Mouse (Mus musculus): ENCODE measurements around the gene Lhx6. TPM values are rescaled to one million over a fixed set of nuclear protein-coding genes. Genes with fewer than 3 reads are reported as not detected.

Lhx6 gene
- total and polyA plus RNA-seq, 3 experiments, result 1.3 to 3.0 TPM; not detected in 1

DNA sequence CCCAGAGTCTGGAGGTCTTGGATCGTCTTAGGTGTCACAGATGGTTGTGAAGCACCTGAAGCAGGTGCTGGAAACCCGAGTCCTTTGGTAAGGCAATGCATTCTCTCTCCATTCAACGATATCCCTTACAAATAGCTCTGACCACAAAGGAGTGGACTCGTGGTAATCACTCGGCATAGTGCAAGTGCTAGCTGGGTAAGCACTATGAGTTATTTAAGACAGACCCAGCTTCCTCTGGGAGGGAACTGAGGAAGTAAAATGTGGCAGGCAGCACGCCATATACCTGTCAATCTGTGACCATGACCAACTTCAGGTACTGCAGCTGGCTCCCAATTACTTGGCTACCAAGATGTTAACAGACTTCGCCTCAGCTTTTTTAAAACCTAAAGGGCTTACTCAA is 70.3 kb downstream of the Lhx6 start:
- Histone ChIP-seq H3K9ac (ENCODE audit: control insufficient read depth, low read depth, low read length, poor library complexity, severe bottlenecking) (no peak overlapping the region), H3K4me3 (ENCODE audit: control insufficient read depth in 1 of 2, insufficient read depth in 1 of 2, low read depth in 2 of 2, low read length in 2 of 2) (no peak overlapping the region), H3K36me3 (ENCODE audit: control insufficient read depth in 1 of 2, insufficient read depth in 2 of 2, low read length in 2 of 2) (peaks cover 0 to 10% of the 10 kb centered on the region in 2 experiments; a peak in 2 of 4 replicates), H3K4me1 (ENCODE audit: control insufficient read depth in 1 of 2, insufficient read depth in 2 of 2, low read length in 2 of 2) (no peaks in the 10 kb centered on the region), H3K27ac (ENCODE audit: control insufficient read depth, low read depth, low read length) (no peak overlapping the region), H3K27me3 (ENCODE audit: control insufficient read depth in 1 of 2, insufficient read depth in 2 of 2, low read length in 2 of 2) (no peaks in the 10 kb centered on the region; a peak in 1 of 4 replicates), H3K9me3 (replicated peaks; ENCODE audit: insufficient read depth, low read length) (no peaks in the 10 kb centered on the region), H3K79me2 (ENCODE audit: control insufficient read depth, insufficient read depth, low read length, poor library complexity) (no peaks in the 10 kb centered on the region)
- TF ChIP-seq TAL1 (IDR thresholded peaks at IDR 0.05; ENCODE audit: low read length), result no peak
- TF ChIP-seq BHLHE40 (IDR thresholded peaks at IDR 0.05; ENCODE audit: borderline replicate concordance, low read depth, low read length), result no peak
- TF ChIP-seq CHD1 (IDR thresholded peaks at IDR 0.05; ENCODE audit: low read depth, low read length), result no peak
- TF ChIP-seq GABPA (IDR thresholded peaks at IDR 0.05; ENCODE audit: low read depth, low read length), result no peak
- no peak for TF ChIP-seq USF2 (IDR thresholded peaks at IDR 0.05; ENCODE audit: borderline replicate concordance in 1 of 2, insufficient read depth in 1 of 2, low read depth in 1 of 2, low read length in 2 of 2)
- TF ChIP-seq ETS1 (IDR thresholded peaks at IDR 0.05; ENCODE audit: low read depth, low read length), result no peak
- DNase-seq (ENCODE audit: low read depth, low spot score), result no peak

DNA sequence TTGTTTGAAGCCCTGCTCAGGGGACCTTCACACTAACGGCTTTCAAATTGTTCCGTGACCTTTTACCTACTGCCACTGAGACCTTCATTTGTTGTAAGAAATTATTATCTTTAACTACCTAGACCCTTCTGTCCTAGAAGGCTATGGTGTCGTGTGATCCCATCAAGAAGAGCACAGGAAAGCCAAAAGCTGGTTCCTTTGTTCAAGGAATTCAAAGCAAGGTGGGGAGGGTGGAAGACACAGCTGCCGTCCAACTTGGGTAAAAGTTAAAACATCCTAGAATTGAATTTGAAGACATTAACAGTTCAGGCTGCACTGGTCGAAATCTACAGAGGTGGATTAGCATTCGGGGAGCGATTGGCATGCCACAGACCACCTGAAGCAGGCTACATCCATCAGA is 71.2 kb downstream of the Lhx6 start:
- H3K4me3 ChIP-seq (ENCODE audit: control insufficient read depth in 1 of 2, insufficient read depth in 1 of 2, low read depth in 2 of 2, low read length in 2 of 2), result no peak overlapping the region
- TF ChIP-seq CHD2 (IDR thresholded peaks at IDR 0.05; ENCODE audit: low read length), result no peak
- TF ChIP-seq TCF12 (IDR thresholded peaks at IDR 0.05; ENCODE audit: low read depth, low read length), result no peak
- TF ChIP-seq UBTF (IDR thresholded peaks at IDR 0.05; ENCODE audit: borderline replicate concordance, insufficient read depth, low read depth, low read length), result no peak
- no peak for TF ChIP-seq MEF2A (IDR thresholded peaks at IDR 0.05; ENCODE audit: extremely low read depth, insufficient replicate concordance, low read depth, low read length, poor library complexity, severe bottlenecking)
- TF ChIP-seq JUND (IDR thresholded peaks at IDR 0.05; ENCODE audit: low read depth, low read length), result no peak
- no peak for TF ChIP-seq GABPA (IDR thresholded peaks at IDR 0.05; ENCODE audit: low read depth, low read length)
- no peak for TF ChIP-seq MAX (IDR thresholded peaks at IDR 0.05; ENCODE audit: low read length)
- no peak for TF ChIP-seq POLR2A (IDR thresholded peaks at IDR 0.05; ENCODE audit: control insufficient read depth in 1 of 2, insufficient read depth in 1 of 2, low read depth in 1 of 2, low read length in 2 of 2, poor library complexity in 1 of 2)
- TF ChIP-seq ZNF384 (IDR thresholded peaks at IDR 0.05; ENCODE audit: low read depth, low read length), result no peak
- TF ChIP-seq ZMIZ1 (IDR thresholded peaks at IDR 0.05; ENCODE audit: low read depth, low read length), result no peak
- no peak overlapping the region for H3K27ac ChIP-seq (ENCODE audit: control insufficient read depth, low read depth, low read length)
- no peaks in the 10 kb centered on the region; a peak in 1 of 4 replicates for H3K27me3 ChIP-seq (ENCODE audit: control insufficient read depth in 1 of 2, insufficient read depth in 2 of 2, low read length in 2 of 2)
- peaks cover 0 to 10% of the 10 kb centered on the region in 2 experiments; a peak in 2 of 4 replicates for H3K36me3 ChIP-seq (ENCODE audit: control insufficient read depth in 1 of 2, insufficient read depth in 2 of 2, low read length in 2 of 2)
- no peak for DNase-seq (ENCODE audit: low read depth, low spot score)
- H3K9me3 ChIP-seq (replicated peaks; ENCODE audit: insufficient read depth, low read length), result no peaks in the 10 kb centered on the region
- H3K9ac ChIP-seq (ENCODE audit: control insufficient read depth, low read depth, low read length, poor library complexity, severe bottlenecking), result no peak overlapping the region
- no peaks in the 10 kb centered on the region for H3K79me2 ChIP-seq (ENCODE audit: control insufficient read depth, insufficient read depth, low read length, poor library complexity)
- H3K4me1 ChIP-seq (ENCODE audit: control insufficient read depth in 1 of 2, insufficient read depth in 2 of 2, low read length in 2 of 2), result no peaks in the 10 kb centered on the region
